Mouse (Mus musculus) CH12.LX (cell line): ENCODE measurements around the gene Ndufs1.

ENCODE experiments used
- CTCF ChIP-seq, 2 experiments: IDR thresholded peaks in 1 of 2; conservative IDR thresholded peaks in 1 of 2; 2 replicates each; pipeline ENCODE4 v1.5.1; 2011 to 2012; ENCODE audit warnings: low read depth in 2 of 2, low read length in 2 of 2, improper control_type of control experiment in 1 of 2, inconsistent platforms in 1 of 2, mild to moderate bottlenecking in 1 of 2, moderate library complexity in 1 of 2
- E2F4 ChIP-seq: IDR thresholded peaks from 2 replicates; pipeline ENCODE4 v1.6.1; 2011; ENCODE audit warnings: low read depth, low read length, improper control_type of control experiment; ENCODE audit not compliant: insufficient replicate concordance
- ETS1 ChIP-seq: conservative IDR thresholded peaks from 2 replicates; pipeline ENCODE4 v1.6.1; 2012; ENCODE audit warnings: low read depth, mild to moderate bottlenecking, inconsistent platforms, low read length, improper control_type of control experiment, moderate library complexity
- MXI1 ChIP-seq: IDR thresholded peaks from 2 replicates; pipeline ENCODE4 v1.6.1; 2011; ENCODE audit warnings: mild to moderate bottlenecking, low read depth, low read length, improper control_type of control experiment
- NRF1 ChIP-seq: IDR thresholded peaks from 2 replicates; pipeline ENCODE4 v1.6.1; 2014; ENCODE audit warnings: low read depth, mild to moderate bottlenecking, inconsistent platforms, low read length, improper control_type of control experiment, moderate library complexity
- ZC3H11A ChIP-seq: IDR thresholded peaks from 2 replicates; pipeline ENCODE4 v1.6.1; 2012; ENCODE audit warnings: low read depth, mild to moderate bottlenecking, inconsistent platforms, low read length, improper control_type of control experiment
- ZNF384 ChIP-seq: IDR thresholded peaks from 2 replicates; pipeline ENCODE4 v1.6.1; 2012; ENCODE audit warnings: low read depth, low read length, improper control_type of control experiment, inconsistent platforms

DNA sequence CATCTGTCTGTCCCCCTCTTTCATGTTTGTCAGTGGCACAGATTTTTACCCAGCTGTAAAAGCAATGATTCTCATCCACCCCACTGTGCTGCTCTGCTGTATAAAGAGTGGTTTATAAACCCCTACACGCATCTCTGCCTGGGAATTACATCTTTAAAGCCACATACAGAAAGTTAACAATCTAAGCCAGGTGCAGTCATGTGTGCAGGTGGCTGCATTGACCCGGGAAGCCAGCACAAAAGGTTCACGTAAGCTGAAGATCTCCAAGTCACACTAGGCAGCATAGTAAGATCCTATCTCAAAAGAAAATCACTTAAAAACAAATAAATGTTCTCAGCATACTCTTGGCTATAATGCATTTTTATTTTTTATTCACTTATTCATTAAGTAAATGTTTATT, 47.4 kb downstream of the Ndufs1 start:
- TF ChIP-seq ZNF384 (no peak), E2F4 (no peak), NRF1 (no peak), ZC3H11A (no peak), CTCF (conservative IDR thresholded peaks at IDR 0.05 in 1 of 2, IDR thresholded peaks at IDR 0.05 in 1 of 2; ENCODE audit: low read depth in 2 of 2, low read length in 2 of 2) (no peak), ETS1 (no peak), MXI1 (no peak)
